Mouse (Mus musculus): ENCODE data around the gene Gdpgp1.

GRCm38 (mm10) chr7:80214459-80214858 lies 18.2 kb upstream of the Gdpgp1 start:
- no peak for TF ChIP-seq CTCF (IDR thresholded peaks at IDR 0.05; ENCODE audit: low read depth)
- TF ChIP-seq EP300 (IDR thresholded peaks at IDR 0.05; ENCODE audit: low read depth), result no peak

Measured in liver, postnatal 0 days (tissue).